In genomic region chr16:58689555-58690169, GRCm38 (mm10) we compare ENCODE assay signal across 1 mouse cellular context.
TF ChIP-seq lines count a peak whose summit lies in the region.

No protein-coding gene starts in this region.

TF ChIP-seq in MEL, 35 proteins besides CTCF, POLR2A, EP300 and RAD21 (continued from another document):
- TF ChIP-seq RCOR1 (IDR thresholded peaks at IDR 0.05; ENCODE audit: low read depth, low read length), result 0 out of 2 replicates have a peak, but pooled peaks have one; percentile 52
